Mouse (Mus musculus): ENCODE results near the gene Ccnd3. TPM values are rescaled to one million over a fixed set of nuclear protein-coding genes. Genes with fewer than 3 reads are reported as not detected.

Gene Ccnd3
- polyA plus RNA-seq (2014; fragmentation: Nextera tagmentation; extraction: Ambion mirVana) = 257 and 276 TPM in 2 replicates

DNA sequence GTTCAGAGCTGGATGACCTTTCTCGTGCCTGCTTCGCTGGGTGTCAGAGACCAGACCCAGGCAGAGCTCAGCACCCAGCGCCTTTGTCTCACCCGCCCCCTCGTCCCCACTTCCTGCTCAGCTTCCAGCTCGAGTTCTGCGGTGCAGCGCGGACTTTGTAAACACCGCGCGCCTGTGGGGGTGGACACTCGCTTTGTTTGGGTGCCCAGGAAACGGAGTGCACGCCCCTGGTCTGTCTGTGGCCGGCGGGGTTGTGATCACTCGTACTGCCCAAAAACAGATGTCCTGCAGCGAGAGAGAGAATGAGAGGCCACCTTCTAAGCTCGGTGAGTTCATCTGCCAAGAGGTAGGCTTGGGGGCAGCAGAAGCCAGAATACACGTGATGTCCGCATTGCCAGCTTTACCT is at the start of gene Ccnd3:
TSS of gene Ccnd3 (plus strand) at position 111 of the 406 bp plus-strand sequence.
- ATAC-seq (ENCODE audit: low FRiP score, low TSS enrichment) = peak; percentile 15
- Histone ChIP-seq H3K36me3 (ENCODE audit: control insufficient read depth, insufficient read depth, low read length) (no peaks in the 10 kb centered on the region), H3K9ac (ENCODE audit: low read depth, low read length) (peak within 1 kb of the TSS; percentile 63), H3K4me3 (ENCODE audit: low read length) (peak within 1 kb of the TSS; percentile 40), H3K27ac (ENCODE audit: low read depth, low read length) (peak within 1 kb of the TSS; percentile 18; the same call in 1 of the 2 replicates), H3K4me1 (ENCODE audit: control insufficient read depth, insufficient read depth, low read length) (peaks cover 26% of the 10 kb centered on the region), H3K27me3 (ENCODE audit: control insufficient read depth, insufficient read depth, low read length) (no peaks in the 10 kb centered on the region), H3K4me2 (replicated peaks; ENCODE audit: low read depth, low read length) (peak within 1 kb of the TSS; percentile 74), H3K9me3 (ENCODE audit: control insufficient read depth, low read length) (no peaks in the 10 kb centered on the region)
- under 1% methylated on average over 22 of the region's 22 CpGs for WGBS

DNA sequence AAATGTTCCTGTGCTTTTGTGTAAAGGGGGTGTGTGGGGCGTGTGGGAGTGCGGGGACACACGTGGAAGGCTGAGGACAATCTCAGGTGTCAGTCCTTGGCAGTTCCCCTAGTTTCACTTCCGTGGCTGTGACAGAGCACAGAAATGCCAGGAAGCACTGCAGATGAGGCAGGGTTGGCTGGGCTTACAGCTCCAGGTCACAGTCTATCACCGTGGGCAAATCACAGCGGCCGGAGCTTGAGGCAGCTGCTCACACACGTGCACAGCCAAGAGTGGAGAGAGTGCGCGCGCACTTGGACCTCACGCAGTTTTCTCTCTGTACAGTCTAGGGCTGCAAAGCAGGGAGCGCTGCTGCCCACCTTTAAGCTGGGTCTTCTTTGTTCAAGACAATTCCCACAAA is 46.5 kb upstream of the Ccnd3 start:
- ATAC-seq (ENCODE audit: low FRiP score, low TSS enrichment) = no peak
- 75% methylated on average over 13 of the region's 13 CpGs for WGBS
- 0 out of 2 replicates have a peak, but pooled peaks cover 3% of the 10 kb centered on the region for H3K27me3 ChIP-seq (ENCODE audit: control insufficient read depth, insufficient read depth, low read length)
- H3K4me2 ChIP-seq (replicated peaks; ENCODE audit: low read depth, low read length) = no peak overlapping the region
- no peak overlapping the region for H3K4me3 ChIP-seq (ENCODE audit: low read length)
- H3K36me3 ChIP-seq (ENCODE audit: control insufficient read depth, insufficient read depth, low read length) = no peaks in the 10 kb centered on the region
- H3K27ac ChIP-seq (ENCODE audit: low read depth, low read length) = no peak overlapping the region
- H3K9me3 ChIP-seq (ENCODE audit: control insufficient read depth, low read length) = no peaks in the 10 kb centered on the region
- H3K4me1 ChIP-seq (ENCODE audit: control insufficient read depth, insufficient read depth, low read length) = peaks cover 13% of the 10 kb centered on the region
- no peak overlapping the region for H3K9ac ChIP-seq (ENCODE audit: low read depth, low read length)

GRCm38 (mm10) chr17:47458936-47459335 is 45.9 kb upstream of the Ccnd3 start:
- peaks cover 12% of the 10 kb centered on the region for H3K4me1 ChIP-seq (ENCODE audit: control insufficient read depth, insufficient read depth, low read length)
- no peak overlapping the region for H3K4me2 ChIP-seq (replicated peaks; ENCODE audit: low read depth, low read length)
- no peak for ATAC-seq (ENCODE audit: low FRiP score, low TSS enrichment)
- 0 out of 2 replicates have a peak, but pooled peaks cover 3% of the 10 kb centered on the region for H3K27me3 ChIP-seq (ENCODE audit: control insufficient read depth, insufficient read depth, low read length)
- no peak overlapping the region for H3K4me3 ChIP-seq (ENCODE audit: low read length)
- H3K9me3 ChIP-seq (ENCODE audit: control insufficient read depth, low read length) = no peaks in the 10 kb centered on the region
- H3K9ac ChIP-seq (ENCODE audit: low read depth, low read length) = no peak overlapping the region
- H3K27ac ChIP-seq (ENCODE audit: low read depth, low read length) = no peak overlapping the region
- 63% methylated on average over 2 of the region's 2 CpGs for WGBS
- H3K36me3 ChIP-seq (ENCODE audit: control insufficient read depth, insufficient read depth, low read length) = no peaks in the 10 kb centered on the region

DNA sequence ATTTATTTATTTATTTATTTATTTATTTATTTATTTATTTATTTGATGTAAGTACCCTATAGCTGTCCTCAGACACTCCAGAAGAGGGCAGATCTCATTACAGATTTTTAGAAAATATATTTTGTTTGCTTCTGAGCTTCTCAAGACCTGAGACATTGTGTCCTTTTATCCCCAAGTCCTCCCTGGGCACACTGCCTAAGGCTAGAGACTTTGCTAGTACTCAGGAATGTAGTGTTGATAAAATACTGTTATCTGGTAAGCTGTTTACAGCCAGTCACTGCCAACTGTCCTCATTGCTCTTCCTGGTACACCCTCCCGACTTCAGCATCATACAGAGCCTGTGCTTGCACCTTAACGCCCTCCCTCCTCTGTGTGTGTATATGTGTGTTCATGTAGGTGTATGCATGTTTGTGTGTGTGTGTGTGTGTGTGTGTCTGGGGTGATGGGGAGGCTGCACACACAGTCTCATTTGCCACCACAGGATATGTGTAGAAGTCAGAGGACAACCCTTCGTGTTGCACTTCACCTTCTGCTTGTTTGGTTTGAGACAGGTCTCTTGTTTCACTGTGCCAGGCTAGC is 45.4 kb upstream of the Ccnd3 start:
- 72% methylated on average over 3 of the region's 3 CpGs for WGBS
- no peak for ATAC-seq (ENCODE audit: low FRiP score, low TSS enrichment)
- H3K27ac ChIP-seq (ENCODE audit: low read depth, low read length) = no peak overlapping the region
- no peaks in the 10 kb centered on the region for H3K9me3 ChIP-seq (ENCODE audit: control insufficient read depth, low read length)
- no peak overlapping the region for H3K4me2 ChIP-seq (replicated peaks; ENCODE audit: low read depth, low read length)
- peaks cover 16% of the 10 kb centered on the region for H3K4me1 ChIP-seq (ENCODE audit: control insufficient read depth, insufficient read depth, low read length)
- H3K4me3 ChIP-seq (ENCODE audit: low read length) = no peak overlapping the region
- H3K36me3 ChIP-seq (ENCODE audit: control insufficient read depth, insufficient read depth, low read length) = no peaks in the 10 kb centered on the region
- 0 out of 2 replicates have a peak, but pooled peaks cover 3% of the 10 kb centered on the region for H3K27me3 ChIP-seq (ENCODE audit: control insufficient read depth, insufficient read depth, low read length)
- no peak overlapping the region for H3K9ac ChIP-seq (ENCODE audit: low read depth, low read length)

GRCm38 (mm10) chr17:47461688-47462087 is 43.2 kb upstream of the Ccnd3 start:
- no peak for ATAC-seq (ENCODE audit: low FRiP score, low TSS enrichment)
- no peak overlapping the region for H3K4me3 ChIP-seq (ENCODE audit: low read length)
- WGBS = 72% methylated on average over 3 of the region's 3 CpGs
- H3K4me1 ChIP-seq (ENCODE audit: control insufficient read depth, insufficient read depth, low read length) = peaks cover 24% of the 10 kb centered on the region
- H3K9me3 ChIP-seq (ENCODE audit: control insufficient read depth, low read length) = no peaks in the 10 kb centered on the region
- 0 out of 2 replicates have a peak, but pooled peaks cover 3% of the 10 kb centered on the region for H3K27me3 ChIP-seq (ENCODE audit: control insufficient read depth, insufficient read depth, low read length)
- no peak overlapping the region for H3K9ac ChIP-seq (ENCODE audit: low read depth, low read length)
- H3K27ac ChIP-seq (ENCODE audit: low read depth, low read length) = no peak overlapping the region
- no peak overlapping the region for H3K4me2 ChIP-seq (replicated peaks; ENCODE audit: low read depth, low read length)
- no peaks in the 10 kb centered on the region for H3K36me3 ChIP-seq (ENCODE audit: control insufficient read depth, insufficient read depth, low read length)

GRCm38 (mm10) chr17:47462209-47462608 is 42.6 kb upstream of the Ccnd3 start:
- Histone ChIP-seq H3K9ac (ENCODE audit: low read depth, low read length) (no peak overlapping the region), H3K4me3 (ENCODE audit: low read length) (no peak overlapping the region), H3K9me3 (ENCODE audit: control insufficient read depth, low read length) (no peaks in the 10 kb centered on the region), H3K36me3 (ENCODE audit: control insufficient read depth, insufficient read depth, low read length) (no peaks in the 10 kb centered on the region), H3K27ac (ENCODE audit: low read depth, low read length) (no peak overlapping the region), H3K27me3 (ENCODE audit: control insufficient read depth, insufficient read depth, low read length) (peaks cover 5% of the 10 kb centered on the region; the same call in 1 of the 2 replicates), H3K4me2 (replicated peaks; ENCODE audit: low read depth, low read length) (no peak overlapping the region), H3K4me1 (ENCODE audit: control insufficient read depth, insufficient read depth, low read length) (peaks cover 24% of the 10 kb centered on the region)
- no peak for ATAC-seq (ENCODE audit: low FRiP score, low TSS enrichment)
- 81% methylated on average over 7 of the region's 7 CpGs for WGBS

DNA sequence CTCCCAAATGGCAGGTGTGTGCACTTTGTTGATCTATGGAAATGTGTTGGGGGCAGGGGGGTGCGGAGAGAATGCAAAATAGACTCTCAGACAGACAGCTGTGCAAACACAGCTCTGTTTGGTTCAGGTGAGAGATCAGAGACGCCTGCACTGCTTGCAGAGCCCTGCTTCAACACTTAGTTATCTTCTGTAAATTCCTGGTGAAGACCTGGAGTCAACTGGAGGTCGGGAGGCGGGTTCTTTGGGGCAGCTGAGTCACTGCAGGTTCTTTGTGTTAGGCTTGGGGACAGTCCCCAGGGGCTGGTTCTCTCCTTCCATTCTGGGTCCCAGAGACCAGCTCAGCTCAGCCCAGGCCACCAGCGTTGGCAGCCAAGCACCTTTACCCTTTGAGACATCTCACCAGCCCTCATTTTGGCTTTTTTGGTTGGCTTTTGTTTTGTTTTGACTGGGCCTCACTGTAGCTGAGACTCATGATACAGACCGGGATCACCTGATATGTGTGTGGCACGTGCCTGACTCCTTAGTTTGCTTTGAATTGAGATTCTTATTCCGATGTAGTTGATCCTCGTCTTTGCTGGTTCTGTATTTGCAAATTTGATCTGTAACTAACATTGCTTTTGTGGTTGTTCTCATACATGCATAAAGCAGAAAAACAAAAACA is 42.0 kb upstream of the Ccnd3 start:
- H3K9me3 ChIP-seq (ENCODE audit: control insufficient read depth, low read length) = no peaks in the 10 kb centered on the region
- no peak overlapping the region for H3K9ac ChIP-seq (ENCODE audit: low read depth, low read length)
- no peak overlapping the region for H3K27ac ChIP-seq (ENCODE audit: low read depth, low read length)
- H3K27me3 ChIP-seq (ENCODE audit: control insufficient read depth, insufficient read depth, low read length) = peaks cover 11% of the 10 kb centered on the region; the same call in 1 of the 2 replicates
- no peak for ATAC-seq (ENCODE audit: low FRiP score, low TSS enrichment)
- H3K4me3 ChIP-seq (ENCODE audit: low read length) = no peak overlapping the region
- WGBS = 46% methylated on average over 9 of the region's 9 CpGs
- peaks cover 24% of the 10 kb centered on the region for H3K4me1 ChIP-seq (ENCODE audit: control insufficient read depth, insufficient read depth, low read length)
- no peaks in the 10 kb centered on the region for H3K36me3 ChIP-seq (ENCODE audit: control insufficient read depth, insufficient read depth, low read length)
- no peak overlapping the region for H3K4me2 ChIP-seq (replicated peaks; ENCODE audit: low read depth, low read length)

DNA sequence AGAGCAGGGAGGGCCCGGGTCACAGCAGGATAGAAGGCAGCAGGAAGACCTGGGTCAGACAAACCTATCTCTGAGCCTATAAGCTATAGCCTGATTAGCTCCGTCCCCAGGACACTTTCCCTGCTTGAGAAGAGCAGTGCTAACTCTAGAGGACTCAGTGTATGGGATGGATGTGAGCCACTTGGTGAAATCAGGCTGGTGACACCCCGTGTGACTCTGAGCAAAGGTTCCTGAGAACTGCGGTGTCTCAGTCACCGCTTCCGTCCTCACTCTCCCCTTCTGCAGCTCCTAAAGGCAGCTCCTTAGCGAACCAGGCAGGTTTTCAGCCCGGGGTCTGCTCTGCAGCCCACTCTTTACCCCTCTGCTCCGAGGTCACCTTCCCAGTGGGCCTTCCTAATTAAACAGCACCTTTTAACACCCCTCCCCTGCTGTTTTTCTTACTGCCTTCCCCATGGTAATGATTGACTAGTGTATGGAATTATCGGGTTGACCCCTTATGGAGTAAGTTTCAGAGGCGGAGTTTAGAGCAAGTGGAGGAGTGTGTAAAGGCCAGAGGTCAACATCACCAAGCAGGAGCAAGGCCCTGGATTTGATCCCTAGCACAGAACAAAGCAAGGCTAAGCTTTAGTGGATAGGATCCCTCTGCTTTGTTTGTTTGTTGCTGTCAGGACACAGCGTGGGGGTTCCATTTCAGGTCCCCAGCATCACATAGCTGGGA is 40.4 kb upstream of the Ccnd3 start:
- peaks cover 27% of the 10 kb centered on the region for H3K4me1 ChIP-seq (ENCODE audit: control insufficient read depth, insufficient read depth, low read length)
- no peak overlapping the region for H3K27ac ChIP-seq (ENCODE audit: low read depth, low read length)
- H3K4me2 ChIP-seq (replicated peaks; ENCODE audit: low read depth, low read length) = no peak overlapping the region
- no peak for ATAC-seq (ENCODE audit: low FRiP score, low TSS enrichment)
- no peaks in the 10 kb centered on the region for H3K36me3 ChIP-seq (ENCODE audit: control insufficient read depth, insufficient read depth, low read length)
- H3K4me3 ChIP-seq (ENCODE audit: low read length) = no peak overlapping the region
- peaks cover 12% of the 10 kb centered on the region; the same call in 1 of the 2 replicates for H3K27me3 ChIP-seq (ENCODE audit: control insufficient read depth, insufficient read depth, low read length)
- H3K9ac ChIP-seq (ENCODE audit: low read depth, low read length) = no peak overlapping the region
- 42% methylated on average over 12 of the region's 12 CpGs for WGBS
- no peaks in the 10 kb centered on the region for H3K9me3 ChIP-seq (ENCODE audit: control insufficient read depth, low read length)

DNA sequence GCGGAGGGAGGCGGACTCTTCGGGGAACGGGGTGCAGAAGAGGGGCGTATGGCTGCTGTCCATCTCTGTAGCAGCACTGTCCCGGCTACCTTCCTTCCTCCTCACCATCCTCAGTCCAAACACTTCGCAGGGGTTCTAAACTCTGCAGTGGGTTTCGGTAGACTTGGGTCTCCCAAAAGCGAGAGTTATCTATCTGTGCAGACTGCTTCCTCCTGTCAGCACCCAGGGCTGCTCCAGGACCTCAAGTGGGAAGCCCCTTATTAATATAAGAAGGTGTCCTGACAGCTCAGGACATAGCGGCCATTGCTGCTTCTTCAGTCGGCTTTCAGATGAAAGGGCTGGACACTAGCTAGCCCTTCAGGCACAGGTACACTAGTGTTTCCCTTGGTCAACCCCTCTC is 39.8 kb upstream of the Ccnd3 start:
- WGBS = 84% methylated on average over 11 of the region's 11 CpGs
- no peak overlapping the region for H3K4me2 ChIP-seq (replicated peaks; ENCODE audit: low read depth, low read length)
- no peak for ATAC-seq (ENCODE audit: low FRiP score, low TSS enrichment)
- no peaks in the 10 kb centered on the region for H3K36me3 ChIP-seq (ENCODE audit: control insufficient read depth, insufficient read depth, low read length)
- H3K9me3 ChIP-seq (ENCODE audit: control insufficient read depth, low read length) = no peaks in the 10 kb centered on the region
- no peak overlapping the region for H3K27ac ChIP-seq (ENCODE audit: low read depth, low read length)
- H3K27me3 ChIP-seq (ENCODE audit: control insufficient read depth, insufficient read depth, low read length) = peaks cover 9% of the 10 kb centered on the region; the same call in 1 of the 2 replicates
- no peak overlapping the region for H3K4me3 ChIP-seq (ENCODE audit: low read length)
- no peak overlapping the region for H3K9ac ChIP-seq (ENCODE audit: low read depth, low read length)
- H3K4me1 ChIP-seq (ENCODE audit: control insufficient read depth, insufficient read depth, low read length) = peaks cover 27% of the 10 kb centered on the region

Measured in kidney, embryonic 14.5 days (tissue).